Mouse (Mus musculus): ENCODE measurements around the gene Usp5.
"Not testable (repeated sequence)": the region's sequence is repeated elsewhere in the genome, so short reads cannot be mapped to it uniquely, and the experiment has no call there.

Gene Usp5

GRCm38 (mm10) chr6:124811701-124812560 lies 17.4 kb downstream of the Usp5 start:
- DNase-seq (ENCODE audit: low spot score) = no peak

GRCm38 (mm10) chr6:124811403-124811665 lies 17.9 kb downstream of the Usp5 start:
- DNase-seq (ENCODE audit: low spot score) = no peak

GRCm38 (mm10) chr6:124810566-124811402 lies 18.5 kb downstream of the Usp5 start:
- DNase-seq (ENCODE audit: low spot score) = not testable (repeated sequence)

GRCm38 (mm10) chr6:124809775-124810538 lies 19.3 kb downstream of the Usp5 start:
- no peak for DNase-seq (ENCODE audit: low spot score)

GRCm38 (mm10) chr6:124809052-124809774 lies 20.1 kb downstream of the Usp5 start:
- DNase-seq (ENCODE audit: low spot score) = peak; percentile 65

- DNase-seq (ENCODE audit: low spot score) = no peak
Observed at GRCm38 (mm10) chr6:124808358-124809012, 20.8 kb downstream of the Usp5 start, which contains the start of gene Spsb2. Spsb2 (plus strand) TSS chr6:124808661.

- no peak for DNase-seq (ENCODE audit: low spot score)
Observed at GRCm38 (mm10) chr6:124807986-124808357, 21.3 kb downstream of the Usp5 start.

- DNase-seq (ENCODE audit: low spot score) = no peak
Observed at GRCm38 (mm10) chr6:124807366-124807765, 21.9 kb downstream of the Usp5 start.

GRCm38 (mm10) chr6:124806446-124807140 lies 22.7 kb downstream of the Usp5 start:
- DNase-seq (ENCODE audit: low spot score) = no peak

- DNase-seq (ENCODE audit: low spot score) = peak; percentile 81
Observed at GRCm38 (mm10) chr6:124805341-124806321, 23.7 kb downstream of the Usp5 start.

GRCm38 (mm10) chr6:124804341-124804740 lies 24.9 kb downstream of the Usp5 start:
- no peak for DNase-seq (ENCODE audit: low spot score)

GRCm38 (mm10) chr6:124803691-124804090 lies 25.6 kb downstream of the Usp5 start:
- not testable (repeated sequence) for DNase-seq (ENCODE audit: low spot score)

GRCm38 (mm10) chr6:124803061-124803460 lies 26.2 kb downstream of the Usp5 start:
- no peak for DNase-seq (ENCODE audit: low spot score)

GRCm38 (mm10) chr6:124802400-124802799 lies 26.9 kb downstream of the Usp5 start:
- DNase-seq (ENCODE audit: low spot score) = not testable (repeated sequence)

GRCm38 (mm10) chr6:124796200-124796599 lies 33.1 kb downstream of the Usp5 start:
- DNase-seq (ENCODE audit: low spot score) = no peak

- no peak for DNase-seq (ENCODE audit: low spot score)
Observed at GRCm38 (mm10) chr6:124795781-124796180, 33.5 kb downstream of the Usp5 start.

GRCm38 (mm10) chr6:124791911-124792310 lies 37.4 kb downstream of the Usp5 start:
- DNase-seq (ENCODE audit: low spot score) = no peak

- DNase-seq (ENCODE audit: low spot score) = no peak
Observed at GRCm38 (mm10) chr6:124790121-124790520, 39.2 kb downstream of the Usp5 start.

GRCm38 (mm10) chr6:124789519-124789918 lies 39.8 kb downstream of the Usp5 start:
- no peak for DNase-seq (ENCODE audit: low spot score)
